Mouse (Mus musculus) megakaryocyte progenitor cell, adult 5-6 weeks (primary cell): ENCODE measurements at regions not wholly inside any gene's neighbourhood (a gene's known extent, or its start where the extent isn't known, plus 50 kb on each side); places are given as distances from the start of the nearest gene placed in this dataset.
A peak's percentile ranks its signal among the peaks of the same experiment; 100 is the strongest.
"Not testable (repeated sequence)": the region's sequence is repeated elsewhere in the genome, so short reads cannot be mapped to it uniquely, and the experiment has no call there.

Source experiments
- ATAC-seq: replicated peaks from 2 replicates; pipeline ENCODE4 v1.8.0; 2016; ENCODE audit warnings: mild to moderate bottlenecking, moderate TSS enrichment, inconsistent platforms; ENCODE audit not compliant: poor library complexity

- 0 out of 2 replicates have a peak, but pooled peaks have one; percentile 14 for ATAC-seq
These were observed 64.1 kb upstream of the Tgm3 start for GRCm38 (mm10) chr2:129947847-129948553.

GRCm38 (mm10) chr2:129949786-129950185, 62.4 kb upstream of the Tgm3 start:
- ATAC-seq: not testable (repeated sequence)

- no peak for ATAC-seq
These were observed 59.7 kb upstream of the Tgm3 start for GRCm38 (mm10) chr2:129952486-129952885.

GRCm38 (mm10) chr2:129955260-129955691, 56.9 kb upstream of the Tgm3 start:
- ATAC-seq: no peak

DNA sequence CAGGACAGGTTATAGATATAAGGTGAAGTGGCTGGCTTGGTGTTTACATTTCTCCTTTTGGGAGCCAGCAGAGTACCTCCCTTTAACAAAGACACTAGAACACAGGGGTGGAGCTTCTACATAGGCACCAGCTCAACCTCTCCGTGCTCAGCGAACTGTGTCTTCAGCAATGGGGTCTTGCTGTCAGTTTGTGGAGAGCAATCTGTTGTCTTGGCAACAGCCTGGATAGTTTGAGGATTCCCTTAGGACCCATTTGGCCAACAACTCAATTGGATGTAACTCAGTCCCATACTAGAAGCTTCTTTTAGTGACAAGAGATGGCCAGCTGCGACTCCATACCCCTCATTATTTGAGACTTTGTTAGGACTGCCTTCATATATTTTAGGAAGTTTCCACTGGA, 54.0 kb upstream of the Tgm3 start:
- no peak for ATAC-seq

DNA sequence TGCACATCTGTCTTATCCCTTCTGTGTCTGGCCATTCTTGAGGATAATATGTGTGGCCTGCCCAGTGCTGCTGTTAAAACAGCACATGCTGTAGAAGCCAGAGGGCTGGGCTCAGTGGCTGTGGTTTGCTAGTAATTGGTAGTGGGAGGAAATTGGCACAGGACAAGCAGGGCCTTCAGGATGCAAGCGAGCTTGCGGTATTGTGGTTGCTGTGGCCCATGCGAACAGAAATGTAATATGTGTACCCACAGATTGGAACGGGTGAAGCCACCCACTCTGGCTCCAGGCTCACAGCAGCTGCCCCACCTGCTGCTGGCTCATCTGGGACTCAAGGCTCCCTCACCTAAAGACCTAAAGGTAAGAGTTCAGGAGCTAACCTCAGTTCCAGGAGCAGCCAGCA, 51.8 kb upstream of the Tgm3 start:
- peak; percentile 95 for ATAC-seq

- ATAC-seq: no peak
These were observed 50.6 kb upstream of the Tgm3 start for GRCm38 (mm10) chr2:129961522-129961921.
